Mouse (Mus musculus) mouse trophoblast stem cell (cell line): Measurements from ENCODE around the gene Apon.
"Not testable (repeated sequence)": the region's sequence is repeated elsewhere in the genome, so short reads cannot be mapped to it uniquely, and the experiment has no call there.

Experiments
- in situ Hi-C, 2 experiments: fragments of 300-500 bp; cut with MseI, MboI; formaldehyde crosslinking; loops; 2 replicates in 1 of 2; 3 replicates in 1 of 2; pipeline ENCODE4 v1.15.1; 2025

Apon gene

GRCm38 (mm10) chr10:128253677-128254255 lies at the start of gene Apon:
Apon (plus strand) TSS chr10:128254096.
- in situ Hi-C loops: no loop called here

DNA sequence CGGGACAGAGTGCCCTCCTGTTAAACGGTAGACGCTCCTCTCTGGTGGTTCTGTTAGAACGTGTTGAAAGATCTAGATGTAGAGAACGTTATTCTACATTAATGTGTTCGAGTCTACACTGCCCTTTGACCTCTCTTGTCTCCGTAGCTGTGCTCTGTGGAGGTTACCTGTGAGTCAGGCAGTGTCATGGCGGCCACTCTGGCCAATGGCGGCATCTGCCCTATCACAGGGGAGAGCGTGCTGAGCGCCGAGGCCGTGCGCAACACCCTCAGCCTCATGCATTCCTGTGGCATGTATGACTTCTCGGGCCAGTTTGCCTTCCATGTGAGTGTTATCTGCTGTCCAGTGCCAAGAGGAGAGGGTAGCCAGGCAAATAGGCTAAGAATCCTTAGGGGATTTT lies 49.0 kb upstream of the Apon start:
- in situ Hi-C loops: no loop called here

DNA sequence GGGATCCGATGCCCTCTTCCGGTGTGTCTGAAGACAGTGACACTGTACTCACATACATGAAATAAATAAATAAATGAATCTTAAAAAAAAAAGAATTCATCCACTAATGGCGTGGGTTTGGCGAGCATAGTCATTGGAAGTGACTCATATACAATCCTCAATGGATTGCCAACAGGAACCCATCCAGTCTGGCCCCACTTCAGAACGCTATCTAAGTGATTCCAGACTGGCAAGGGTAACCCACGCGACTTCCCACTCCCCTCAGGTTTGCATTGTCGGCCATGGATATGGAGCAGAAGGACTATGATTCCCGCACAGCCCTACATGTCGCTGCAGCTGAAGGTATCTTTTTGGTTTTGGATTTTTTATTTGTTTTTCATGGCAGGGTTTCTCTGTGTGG lies 45.6 kb upstream of the Apon start:
- in situ Hi-C loops: no loop called here

GRCm38 (mm10) chr10:128209311-128210009 lies 44.4 kb upstream of the Apon start:
- in situ Hi-C loops: no loop called here

GRCm38 (mm10) chr10:128210131-128210530 lies 43.8 kb upstream of the Apon start:
- in situ Hi-C loops: no loop called here

- in situ Hi-C loops: no loop called here
Observed at GRCm38 (mm10) chr10:128210954-128211353, 42.9 kb upstream of the Apon start.

GRCm38 (mm10) chr10:128211390-128212108 lies 42.3 kb upstream of the Apon start, which contains the start of gene Spryd4:
Spryd4 (minus strand) TSS chr10:128211807.
- in situ Hi-C loops: no loop called here

- in situ Hi-C loops: no loop called here
Observed at GRCm38 (mm10) chr10:128212148-128212547, 41.7 kb upstream of the Apon start.

GRCm38 (mm10) chr10:128212871-128213323 lies 41.0 kb upstream of the Apon start:
- in situ Hi-C loops: no loop called here

GRCm38 (mm10) chr10:128214112-128214511 lies 39.8 kb upstream of the Apon start:
- in situ Hi-C loops: not testable (repeated sequence)

DNA sequence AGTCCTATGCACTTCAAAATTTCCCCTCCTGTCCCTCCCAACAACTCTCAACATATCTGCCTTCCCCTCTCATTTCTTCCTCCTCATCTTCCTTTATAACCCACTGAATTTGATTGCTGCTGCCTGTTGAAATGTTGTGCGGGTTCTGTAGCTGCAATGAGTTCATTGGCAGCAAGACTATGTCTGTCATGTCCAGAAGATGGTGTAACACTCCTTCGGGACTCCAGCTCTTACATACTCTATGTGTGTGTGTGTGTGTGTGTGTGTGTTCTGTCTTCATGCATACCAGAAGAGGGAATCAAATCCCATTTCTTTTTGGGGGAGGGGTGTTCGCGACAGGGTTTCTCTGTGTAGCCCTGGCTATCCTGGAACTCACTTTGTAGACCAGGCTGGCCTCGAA lies 38.9 kb upstream of the Apon start:
- in situ Hi-C loops: no loop called here

GRCm38 (mm10) chr10:128218387-128219117 lies 35.3 kb upstream of the Apon start:
- in situ Hi-C loops: no loop called here

GRCm38 (mm10) chr10:128221533-128222286 lies 32.2 kb upstream of the Apon start:
- in situ Hi-C loops: no loop called here

DNA sequence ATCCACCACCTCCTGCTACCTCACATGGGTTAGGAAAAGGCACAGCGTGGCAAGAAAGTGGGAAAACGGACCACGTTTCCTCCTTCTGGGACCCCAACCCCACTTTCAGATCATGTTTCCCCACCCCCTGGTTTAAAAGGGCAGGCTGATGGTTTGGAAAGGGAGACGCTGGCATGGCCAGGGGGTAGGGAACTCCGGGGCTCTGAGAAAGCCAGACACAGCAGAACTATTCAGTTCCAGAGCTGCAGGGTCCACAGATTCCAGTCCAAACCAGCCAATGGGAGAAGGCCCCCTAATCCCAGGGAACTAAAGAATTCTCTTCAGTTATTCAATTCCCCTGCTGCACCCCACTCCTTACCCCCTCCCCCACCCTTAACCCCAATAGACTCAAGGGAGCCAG lies 28.8 kb upstream of the Apon start:
- in situ Hi-C loops: no loop called here

- in situ Hi-C loops: no loop called here
Observed at GRCm38 (mm10) chr10:128225538-128225937, 28.4 kb upstream of the Apon start, which contains the start of gene Mip. Mip (plus strand) TSS chr10:128225838.

- in situ Hi-C loops: no loop called here
Observed at GRCm38 (mm10) chr10:128227592-128227991, 26.3 kb upstream of the Apon start.

DNA sequence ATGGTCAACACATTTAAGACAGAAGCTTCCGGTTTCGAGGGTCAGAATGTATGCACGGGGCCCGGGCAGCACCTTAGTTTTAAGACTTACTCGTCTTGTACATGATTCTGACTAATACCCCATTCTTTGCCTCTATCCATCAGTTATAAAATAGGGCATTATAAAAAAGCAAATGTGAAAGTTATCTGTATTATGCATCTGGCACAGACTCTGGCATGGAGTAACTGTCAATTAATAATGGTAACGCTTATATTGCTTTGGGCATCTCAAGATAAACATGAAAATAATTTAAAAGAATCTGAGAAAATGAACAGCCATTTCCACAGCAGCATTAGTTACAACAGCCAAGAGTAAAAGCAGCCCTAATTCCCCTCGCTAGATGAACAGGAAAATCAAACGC lies 25.9 kb upstream of the Apon start:
- in situ Hi-C loops: no loop called here

DNA sequence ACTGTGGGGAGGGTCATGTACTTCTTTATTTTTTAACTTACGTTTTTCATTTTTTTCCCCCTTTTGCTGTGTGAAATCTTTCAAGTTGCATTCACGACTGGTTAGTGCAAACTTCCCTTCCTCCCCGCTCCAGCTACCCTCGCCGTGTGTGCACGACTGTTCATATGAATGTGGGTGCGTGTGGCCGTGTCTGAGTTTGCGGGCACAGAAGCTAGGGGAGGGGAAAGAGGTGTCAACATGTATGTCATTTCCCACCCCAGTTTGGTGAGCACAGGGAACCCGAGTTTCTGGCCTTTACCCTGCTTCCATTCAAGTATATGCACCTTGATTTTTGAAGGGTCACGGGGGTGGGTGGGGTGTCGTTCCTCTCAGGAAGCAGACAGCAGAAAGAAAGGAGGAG lies 23.3 kb upstream of the Apon start:
- in situ Hi-C loops: no loop called here

DNA sequence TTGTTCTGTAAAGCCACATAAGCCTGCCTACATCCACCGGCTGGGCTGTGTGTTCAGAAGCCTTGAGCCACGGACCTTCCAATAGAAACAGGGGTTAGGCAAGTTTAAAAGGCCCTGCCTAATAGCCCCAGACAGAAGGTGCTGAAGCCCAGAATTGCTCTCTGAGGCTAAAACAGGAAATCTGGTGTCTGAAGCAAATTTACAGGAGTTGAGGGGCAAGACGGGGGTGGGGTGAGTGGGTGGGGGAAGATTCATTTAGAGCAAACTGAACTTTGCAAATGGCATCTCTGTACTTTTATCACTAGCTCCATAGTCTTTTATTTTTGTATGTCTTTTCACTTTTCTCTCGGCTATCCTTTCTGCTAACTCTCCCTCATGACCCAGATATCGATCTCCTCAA lies 22.8 kb upstream of the Apon start:
- in situ Hi-C loops: no loop called here

GRCm38 (mm10) chr10:128231697-128232419 lies 22.0 kb upstream of the Apon start, which contains the start of gene Timeless:
Timeless (plus strand) TSS chr10:128232065.
- in situ Hi-C loops: no loop called here
